Mouse (Mus musculus) embryonic fibroblast, embryonic 13.5 days (primary cell): ENCODE results near the gene Setd1b. TPM values are rescaled to one million over a fixed set of nuclear protein-coding genes. Genes with fewer than 3 reads are reported as not detected.
A peak's percentile ranks its signal among the peaks of the same experiment; 100 is the strongest.

Experiments
- H3K27ac ChIP-seq: 2 replicates; pipeline ENCODE4 v1.5.1; 2012; ENCODE audit warnings: low read length, control low read depth, inconsistent platforms; ENCODE audit not compliant: insufficient read depth
- H3K4me1 ChIP-seq: 2 replicates; pipeline ENCODE4 v1.6.1; 2011; ENCODE audit warnings: low read length; ENCODE audit not compliant: control insufficient read depth, insufficient read depth
- H3K4me3 ChIP-seq: 2 replicates; pipeline ENCODE4 v1.5.1; 2011; ENCODE audit warnings: mild to moderate bottlenecking, control low read depth, low read length; ENCODE audit not compliant: insufficient read depth
- CTCF ChIP-seq: IDR thresholded peaks from 2 replicates; pipeline ENCODE4 v1.5.1; 2011; ENCODE audit warnings: mild to moderate bottlenecking, control low read depth, low read length, moderate library complexity, borderline replicate concordance; ENCODE audit not compliant: insufficient read depth
- POLR2A ChIP-seq: IDR thresholded peaks from 2 replicates; pipeline ENCODE4 v1.6.1; 2011; ENCODE audit warnings: low read depth, mild to moderate bottlenecking, control low read depth, low read length, moderate library complexity
- polyA plus RNA-seq: library from polyadenylated mRNA; stranded (reverse); fragments of >200 nt; gene quantifications from 2 replicates; pipeline ENCODE4 v1.2.4, GENCODE M21; 2011; ENCODE audit warnings: low read depth; ENCODE audit not compliant: missing spikeins, insufficient read length

Gene Setd1b
- polyA plus RNA-seq, 1 experiment: 15.1 TPM

GRCm38 (mm10) chr5:123125638-123126406, 16.2 kb upstream of the Setd1b start:
- no peak overlapping the region for H3K27ac ChIP-seq
- no peak overlapping the region for H3K4me3 ChIP-seq
- H3K4me1 ChIP-seq: no peaks in the 10 kb centered on the region
- TF ChIP-seq CTCF: no peak
- no peak for TF ChIP-seq POLR2A

DNA sequence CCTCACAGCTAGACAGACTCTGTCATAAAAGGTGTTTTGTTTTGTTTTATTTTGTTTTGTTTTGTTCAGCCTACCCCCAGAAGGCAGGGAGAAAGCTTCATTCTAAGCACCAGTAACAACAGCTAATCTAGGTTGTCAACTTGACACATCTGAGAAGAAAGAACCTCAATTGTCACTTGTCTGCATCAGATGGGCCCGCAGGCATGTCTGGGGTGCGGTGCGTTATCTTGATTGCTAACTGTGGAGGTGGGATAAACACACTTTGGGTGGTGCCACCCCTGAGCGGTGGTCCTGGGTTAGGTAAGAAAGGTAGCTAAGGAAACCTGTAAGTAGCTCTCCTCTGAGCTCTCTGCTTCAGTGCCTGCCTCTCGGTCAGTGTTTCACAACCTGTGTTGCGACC, 15.0 kb upstream of the Setd1b start:
- no peak overlapping the region for H3K27ac ChIP-seq
- TF ChIP-seq POLR2A: no peak
- no peak for TF ChIP-seq CTCF
- H3K4me3 ChIP-seq: no peak overlapping the region
- no peaks in the 10 kb centered on the region for H3K4me1 ChIP-seq

DNA sequence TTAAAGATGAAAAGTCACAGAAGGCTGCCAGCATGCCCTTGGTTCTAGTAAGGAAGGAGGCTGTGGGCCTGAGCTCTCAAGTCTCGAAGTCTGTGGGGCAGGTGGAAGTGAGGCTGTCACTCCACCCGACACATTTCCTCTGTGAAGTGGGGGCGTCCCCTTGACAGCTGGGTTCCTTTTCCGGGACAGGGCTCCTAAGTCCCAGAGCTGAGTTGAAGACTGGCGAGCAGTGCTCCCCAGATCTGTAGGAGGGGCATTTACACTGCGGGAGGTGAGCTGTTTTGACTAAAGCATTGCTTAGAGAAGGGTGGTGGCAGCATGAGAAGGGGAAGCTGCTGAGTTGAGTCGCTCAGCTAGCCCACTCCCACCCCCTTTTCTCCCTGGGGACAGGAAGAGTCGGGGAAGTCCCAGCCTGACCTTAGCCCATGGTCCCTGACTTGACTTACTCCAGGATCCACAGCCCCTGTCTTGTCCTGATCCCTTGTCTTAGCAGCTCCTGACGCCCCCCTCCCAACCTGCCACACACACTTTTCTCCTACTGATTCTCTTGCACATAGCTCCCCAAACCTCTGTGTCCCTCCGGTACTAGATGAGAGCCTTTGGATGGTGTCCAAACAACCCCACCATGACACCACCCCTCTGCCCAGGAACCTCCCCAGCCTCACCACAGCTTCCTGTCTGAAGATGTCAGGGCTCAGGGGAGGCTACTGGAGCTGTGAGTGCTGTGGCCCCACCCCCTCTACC, 13.4 kb upstream of the Setd1b start:
- H3K4me3 ChIP-seq: no peak overlapping the region
- TF ChIP-seq CTCF: no peak
- TF ChIP-seq POLR2A: no peak
- H3K27ac ChIP-seq: no peak overlapping the region
- H3K4me1 ChIP-seq: peaks cover 5% of the 10 kb centered on the region

DNA sequence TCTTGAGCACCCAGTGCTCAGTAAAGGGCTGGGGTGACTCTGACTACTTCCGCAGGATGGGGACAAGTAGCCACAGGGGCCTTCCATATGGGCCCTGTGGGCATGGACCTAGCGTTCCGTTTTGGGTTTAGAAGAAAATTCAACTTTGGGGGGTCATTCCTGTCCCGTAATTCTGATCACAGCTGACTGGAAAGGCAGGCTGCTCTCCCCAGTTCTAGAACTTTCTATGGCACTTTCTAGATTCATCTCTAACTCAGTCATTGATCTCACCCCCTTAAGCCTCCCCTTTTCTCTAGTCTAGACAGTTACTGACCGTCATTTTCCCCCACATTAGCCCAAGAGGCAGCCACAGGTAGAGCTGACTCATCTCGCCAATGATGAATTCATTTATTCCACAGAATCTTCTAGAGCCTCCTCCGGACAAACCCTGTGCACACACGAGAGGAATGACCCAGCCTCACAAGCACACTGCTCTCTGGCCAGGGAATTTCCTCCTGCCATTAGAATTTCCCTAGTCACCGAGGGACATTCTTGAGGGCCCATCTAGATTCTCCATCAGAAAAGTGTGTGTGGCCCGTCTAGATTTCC, 12.7 kb upstream of the Setd1b start:
- Histone ChIP-seq H3K4me1 (peaks cover 7% of the 10 kb centered on the region), H3K4me3 (no peak overlapping the region), H3K27ac (no peak overlapping the region)
- TF ChIP-seq POLR2A (no peak), CTCF (no peak)

DNA sequence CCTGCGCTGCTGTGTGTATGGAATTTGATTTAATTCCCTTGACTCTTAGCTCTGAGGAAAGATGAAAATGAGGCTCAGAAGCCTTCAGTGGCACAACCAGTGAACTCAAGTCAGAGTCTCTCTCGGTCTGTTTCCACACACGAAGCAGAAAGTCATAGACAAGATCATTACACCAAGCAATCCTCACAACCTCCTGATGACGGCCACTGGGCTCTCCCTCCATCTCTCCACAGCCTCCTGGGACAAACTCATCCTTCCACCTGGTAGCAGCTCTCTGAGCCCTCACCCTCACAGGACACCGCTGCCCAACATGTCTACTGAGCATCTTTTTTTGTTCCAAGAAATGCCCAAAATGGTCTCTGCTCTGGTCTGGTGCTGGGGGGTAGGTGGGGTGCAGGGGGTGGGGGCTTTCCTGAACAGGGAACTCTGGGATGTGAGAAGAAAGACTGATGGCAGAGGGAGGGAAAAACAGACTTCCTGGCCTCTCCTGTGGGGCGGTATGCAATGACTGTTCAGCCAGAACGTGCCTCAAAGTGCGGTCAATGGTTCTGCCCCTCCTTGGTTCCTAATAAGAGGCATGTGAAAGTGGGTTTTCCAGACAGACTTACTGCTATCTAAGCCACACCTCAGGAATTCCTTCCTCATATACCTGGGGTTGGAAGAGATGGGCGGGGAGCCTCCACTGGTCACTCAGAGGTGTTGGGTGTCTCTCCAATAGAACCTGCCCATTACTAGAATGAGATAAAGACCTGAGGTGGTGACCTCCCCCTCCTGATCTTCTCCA, 11.8 kb upstream of the Setd1b start:
- Histone ChIP-seq H3K27ac (no peak overlapping the region), H3K4me1 (peaks cover 11% of the 10 kb centered on the region), H3K4me3 (no peak overlapping the region)
- TF ChIP-seq POLR2A: no peak
- no peak for TF ChIP-seq CTCF

DNA sequence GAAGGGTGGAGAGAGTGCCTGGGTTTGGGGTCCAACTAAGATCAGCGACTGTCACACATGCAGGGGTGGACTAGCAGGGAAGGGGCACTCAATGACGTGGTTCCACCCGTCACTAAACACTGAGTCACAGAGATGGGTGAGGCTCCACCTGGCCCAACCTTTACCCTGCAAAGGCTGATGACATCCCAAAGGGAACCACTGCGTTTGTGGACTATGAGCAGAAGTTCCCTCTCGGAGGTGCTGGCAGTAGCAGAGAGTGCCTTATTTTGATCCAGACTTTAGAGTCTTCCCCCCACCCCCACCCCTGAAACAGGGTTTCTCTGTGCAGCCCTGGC, 11.2 kb upstream of the Setd1b start:
- Histone ChIP-seq H3K27ac (no peak overlapping the region), H3K4me1 (peaks cover 11% of the 10 kb centered on the region), H3K4me3 (no peak overlapping the region)
- no peak for TF ChIP-seq CTCF
- no peak for TF ChIP-seq POLR2A

GRCm38 (mm10) chr5:123132308-123133071, 9.5 kb upstream of the Setd1b start, which contains the start of gene Rhof:
TSS of gene Rhof (minus strand) at chr5:123132692.
- TF ChIP-seq POLR2A (no peak), CTCF (peak; percentile 93)
- H3K27ac ChIP-seq: peak within 1 kb of the TSS; percentile 28
- H3K4me1 ChIP-seq: peaks cover 11% of the 10 kb centered on the region
- peak within 1 kb of the TSS; percentile 22 for H3K4me3 ChIP-seq

GRCm38 (mm10) chr5:123133083-123133783, 8.8 kb upstream of the Setd1b start:
- Histone ChIP-seq H3K4me1 (peaks cover 11% of the 10 kb centered on the region), H3K4me3 (0 out of 2 replicates have a peak overlapping the region, but pooled peaks have one; percentile 11), H3K27ac (peak overlapping the region; percentile 28)
- TF ChIP-seq POLR2A: no peak
- TF ChIP-seq CTCF: peak; percentile 94

DNA sequence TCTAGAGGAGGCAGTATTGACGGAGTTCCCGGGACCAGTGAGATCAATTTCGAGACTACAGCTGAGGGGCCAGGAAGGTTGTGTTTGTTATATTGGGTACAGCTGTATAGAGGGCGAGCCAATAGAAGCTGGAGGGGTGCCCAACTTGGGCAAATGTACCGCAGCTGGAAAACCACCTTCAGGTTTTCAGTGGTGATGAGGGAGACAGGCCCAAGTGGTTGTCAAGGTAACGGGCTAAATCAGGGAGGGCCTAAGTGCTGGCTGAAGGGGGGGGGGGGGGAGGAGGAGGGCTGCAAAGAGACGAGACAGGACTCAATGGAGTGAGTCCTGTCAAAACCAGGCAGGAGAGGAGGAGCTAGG, 8.2 kb upstream of the Setd1b start:
- TF ChIP-seq POLR2A (no peak), CTCF (no peak)
- H3K27ac ChIP-seq: peak overlapping the region; percentile 28
- 0 out of 2 replicates have a peak overlapping the region, but pooled peaks have one; percentile 11 for H3K4me3 ChIP-seq
- peaks cover 11% of the 10 kb centered on the region for H3K4me1 ChIP-seq
